Mouse (Mus musculus): ENCODE measurements around the gene Gna13. TPM values are rescaled to one million over a fixed set of nuclear protein-coding genes. Genes with fewer than 3 reads are reported as not detected.

The Gna13 gene
- total RNA-seq (2014; rRNA removed) (55.0 and 69.3 TPM in 2 replicates), polyA plus RNA-seq (2015; fragmentation: Nextera tagmentation; extraction: Ambion mirVana) (38.1 and 44.4 TPM in 2 replicates)

DNA sequence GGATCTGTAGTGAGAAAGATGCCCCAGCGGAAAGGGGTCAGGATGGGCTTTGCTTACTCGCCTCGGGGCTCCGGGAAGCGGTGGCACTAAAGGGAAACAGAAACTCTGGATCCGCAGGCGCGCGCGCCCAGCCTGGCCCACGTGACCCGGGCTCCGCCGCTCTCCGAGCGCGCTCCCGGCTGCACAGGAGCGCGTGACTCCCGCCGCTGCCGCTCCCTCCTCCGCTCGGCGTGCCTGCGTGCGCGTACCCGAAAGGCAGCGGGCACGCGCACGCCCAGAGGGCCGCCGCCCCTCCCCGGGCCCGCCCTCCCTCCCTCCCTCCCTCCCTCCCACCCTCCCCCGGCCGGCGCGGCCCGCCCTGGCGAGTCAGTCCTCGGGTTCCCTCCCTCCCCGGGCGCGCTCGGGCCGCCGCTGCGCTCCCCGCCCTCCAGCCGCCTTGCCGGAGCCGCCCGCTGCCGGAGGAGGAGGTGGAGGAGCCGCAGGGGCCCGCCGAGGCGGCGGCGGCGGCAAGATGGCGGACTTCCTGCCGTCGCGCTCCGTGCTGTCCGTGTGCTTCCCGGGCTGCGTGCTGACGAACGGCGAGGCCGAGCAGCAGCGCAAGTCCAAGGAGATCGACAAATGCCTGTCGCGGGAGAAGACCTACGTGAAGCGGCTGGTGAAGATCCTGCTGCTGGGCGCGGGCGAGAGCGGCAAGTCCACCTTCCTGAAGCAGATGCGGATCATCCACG is at the start of gene Gna13:
Gene Gna13, plus strand, starts transcription at position 369 of the 728 bp plus-strand sequence.
- ATAC-seq (peak; percentile 85), DNase-seq (ENCODE audit: low spot score) (peak; percentile 97)
- H3K27me3 ChIP-seq (ENCODE audit: insufficient read depth, low read length), result no peaks in the 10 kb centered on the region
- no peaks in the 10 kb centered on the region for H3K9me3 ChIP-seq (ENCODE audit: low read length)
- H3K4me3 ChIP-seq (ENCODE audit: low read length), result peak within 1 kb of the TSS; percentile 96
- WGBS, result 2% methylated on average over 46 of the region's 89 CpGs
- H3K4me2 ChIP-seq (ENCODE audit: low read depth, low read length), result peak within 1 kb of the TSS; percentile 89
- H3K4me1 ChIP-seq (ENCODE audit: insufficient read depth, low read length), result peaks cover 47% of the 10 kb centered on the region
- peak within 1 kb of the TSS; percentile 98 for H3K27ac ChIP-seq
- no peak for TF ChIP-seq CTCF (IDR thresholded peaks at IDR 0.05; ENCODE audit: low read depth)
- no peaks in the 10 kb centered on the region for H3K36me3 ChIP-seq (ENCODE audit: insufficient read depth, low read length)
- H3K9ac ChIP-seq (replicated peaks; ENCODE audit: low read length), result peak within 1 kb of the TSS; percentile 94

DNA sequence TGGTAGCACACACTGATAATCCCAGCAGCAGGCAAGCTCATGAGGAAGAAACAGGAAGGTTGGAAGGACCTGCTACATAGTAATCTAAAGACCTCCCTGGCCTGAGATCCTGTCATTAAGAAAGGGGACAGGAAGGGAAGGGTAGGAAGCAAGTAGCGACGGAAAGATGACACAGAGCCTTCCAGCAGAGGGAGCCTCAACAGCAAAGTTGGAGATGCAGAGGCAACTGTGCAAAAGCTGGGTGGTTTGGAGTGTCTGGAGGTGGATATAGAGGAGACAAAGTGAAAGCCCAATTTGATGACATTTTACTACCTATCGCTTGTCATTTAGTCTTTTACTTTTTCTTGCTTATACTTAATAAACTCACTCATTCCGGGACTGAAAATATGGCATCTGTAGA is 45.7 kb upstream of the Gna13 start:
- 37% methylated on average over 4 of the region's 4 CpGs for WGBS

DNA sequence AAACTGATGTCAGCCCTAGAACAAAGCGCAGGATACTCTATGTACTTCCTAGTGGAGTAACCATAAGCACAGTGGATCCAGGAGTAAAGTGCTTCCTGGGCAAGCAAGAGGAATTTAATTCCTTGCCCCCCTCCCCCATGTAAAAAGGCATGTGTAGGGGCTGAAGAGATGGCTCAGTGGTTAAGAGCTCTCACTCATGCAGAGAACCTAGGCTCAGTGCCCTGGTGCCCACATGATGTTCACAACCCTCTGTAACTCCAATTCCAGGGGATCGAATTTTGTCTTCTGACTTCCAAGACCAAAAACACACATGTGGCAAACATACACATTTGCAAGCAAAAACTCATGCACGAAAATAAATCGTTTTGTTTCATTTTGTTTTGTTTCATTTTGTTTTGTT is 43.2 kb upstream of the Gna13 start:
- peaks cover 6% of the 10 kb centered on the region; the same call in 1 of the 2 replicates for H3K4me1 ChIP-seq (ENCODE audit: insufficient read depth, low read length)
- no peak for TF ChIP-seq CTCF (IDR thresholded peaks at IDR 0.05; ENCODE audit: low read depth)
- ATAC-seq (no peak), DNase-seq (ENCODE audit: low spot score) (no peak)
- peak overlapping the region; percentile 76; the same call in 1 of the 2 replicates for H3K27ac ChIP-seq
- H3K36me3 ChIP-seq (ENCODE audit: insufficient read depth, low read length), result no peaks in the 10 kb centered on the region
- H3K9me3 ChIP-seq (ENCODE audit: low read length), result no peaks in the 10 kb centered on the region
- H3K27me3 ChIP-seq (ENCODE audit: insufficient read depth, low read length), result 0 out of 2 replicates have a peak, but pooled peaks cover 5% of the 10 kb centered on the region
- WGBS, result 88% methylated on average over 4 of the region's 4 CpGs
- H3K4me3 ChIP-seq (ENCODE audit: low read length), result no peak overlapping the region
- H3K4me2 ChIP-seq (ENCODE audit: low read depth, low read length), result no peak overlapping the region
- no peak overlapping the region for H3K9ac ChIP-seq (replicated peaks; ENCODE audit: low read length)

More for the DNA sequence above, 45.7 kb upstream of the Gna13 start:
- peak; percentile 57 for DNase-seq (ENCODE audit: low spot score)
- Histone ChIP-seq H3K36me3 (ENCODE audit: insufficient read depth, low read length) (no peaks in the 10 kb centered on the region), H3K4me1 (ENCODE audit: insufficient read depth, low read length) (peaks cover 6% of the 10 kb centered on the region; the same call in 1 of the 2 replicates), H3K9me3 (ENCODE audit: low read length) (no peaks in the 10 kb centered on the region), H3K27me3 (ENCODE audit: insufficient read depth, low read length) (0 out of 2 replicates have a peak, but pooled peaks cover 5% of the 10 kb centered on the region), H3K4me3 (ENCODE audit: low read length) (no peak overlapping the region), H3K4me2 (ENCODE audit: low read depth, low read length) (no peak overlapping the region), H3K9ac (replicated peaks; ENCODE audit: low read length) (no peak overlapping the region), H3K27ac (no peak overlapping the region)
- no peak for ATAC-seq
- TF ChIP-seq CTCF (IDR thresholded peaks at IDR 0.05; ENCODE audit: low read depth), result peak; percentile 75

- no peak for TF ChIP-seq CTCF (IDR thresholded peaks at IDR 0.05; ENCODE audit: low read depth)
- Histone ChIP-seq H3K4me3 (ENCODE audit: low read length) (no peak overlapping the region), H3K27ac (peak overlapping the region; percentile 76), H3K27me3 (ENCODE audit: insufficient read depth, low read length) (0 out of 2 replicates have a peak, but pooled peaks cover 5% of the 10 kb centered on the region), H3K36me3 (ENCODE audit: insufficient read depth, low read length) (no peaks in the 10 kb centered on the region), H3K4me2 (ENCODE audit: low read depth, low read length) (no peak overlapping the region), H3K9me3 (ENCODE audit: low read length) (no peaks in the 10 kb centered on the region), H3K9ac (replicated peaks; ENCODE audit: low read length) (no peak overlapping the region), H3K4me1 (ENCODE audit: insufficient read depth, low read length) (peaks cover 6% of the 10 kb centered on the region; the same call in 1 of the 2 replicates)
- ATAC-seq (peak; percentile 50), DNase-seq (ENCODE audit: low spot score) (peak; percentile 57)
- 52% methylated on average over 5 of the region's 5 CpGs for WGBS
Observed at GRCm38 (mm10) chr11:109319946-109320345, 42.7 kb upstream of the Gna13 start.

- H3K9me3 ChIP-seq (ENCODE audit: low read length), result no peaks in the 10 kb centered on the region
- peaks cover 6% of the 10 kb centered on the region; the same call in 1 of the 2 replicates for H3K4me1 ChIP-seq (ENCODE audit: insufficient read depth, low read length)
- no peak for TF ChIP-seq CTCF (IDR thresholded peaks at IDR 0.05; ENCODE audit: low read depth)
- 24% methylated on average over 8 of the region's 8 CpGs for whole genome bisulfite sequencing
- peak overlapping the region; percentile 76 for H3K27ac ChIP-seq
- 0 out of 2 replicates have a peak, but pooled peaks cover 3% of the 10 kb centered on the region for H3K27me3 ChIP-seq (ENCODE audit: insufficient read depth, low read length)
- no peak overlapping the region for H3K4me3 ChIP-seq (ENCODE audit: low read length)
- ATAC-seq, result peak; percentile 94
- H3K4me2 ChIP-seq (ENCODE audit: low read depth, low read length), result no peak overlapping the region
- H3K36me3 ChIP-seq (ENCODE audit: insufficient read depth, low read length), result no peaks in the 10 kb centered on the region
- H3K9ac ChIP-seq (replicated peaks; ENCODE audit: low read length), result no peak overlapping the region
- peak; percentile 93 for DNase-seq (ENCODE audit: low spot score)
Observed at GRCm38 (mm10) chr11:109320361-109320933, 42.2 kb upstream of the Gna13 start.

- Histone ChIP-seq H3K4me1 (ENCODE audit: insufficient read depth, low read length) (no peaks in the 10 kb centered on the region), H3K36me3 (ENCODE audit: insufficient read depth, low read length) (no peaks in the 10 kb centered on the region), H3K4me3 (ENCODE audit: low read length) (no peak overlapping the region), H3K9ac (replicated peaks; ENCODE audit: low read length) (no peak overlapping the region), H3K9me3 (ENCODE audit: low read length) (no peaks in the 10 kb centered on the region), H3K27ac (no peak overlapping the region; the same call in 1 of the 2 replicates), H3K27me3 (ENCODE audit: insufficient read depth, low read length) (no peaks in the 10 kb centered on the region), H3K4me2 (ENCODE audit: low read depth, low read length) (no peak overlapping the region)
- WGBS, result 76% methylated on average over 13 of the region's 13 CpGs
- no peak for DNase-seq (ENCODE audit: low spot score)
- no peak for ATAC-seq
- TF ChIP-seq CTCF (IDR thresholded peaks at IDR 0.05; ENCODE audit: low read depth), result no peak
Observed at GRCm38 (mm10) chr11:109326270-109326669, 36.4 kb upstream of the Gna13 start.

All from hindbrain, postnatal 0 days (tissue).